Mouse (Mus musculus) MEL-GATA-1-ER (cell line): ENCODE results near the gene Cd101.

Experiments
- DNase-seq: peaks from one replicate; pipeline ENCODE4 v3.0.0-alpha.2; 2012; ENCODE audit warnings: low read depth; ENCODE audit errors: extremely low read depth

Cd101 gene

GRCm38 (mm10) chr3:101003575-101004356 is 25.6 kb downstream of the Cd101 start:
- no peak for DNase-seq

GRCm38 (mm10) chr3:100999732-101000131 is 29.6 kb downstream of the Cd101 start:
- DNase-seq, result no peak

- peak; percentile 55 for DNase-seq
These were observed 30.4 kb downstream of the Cd101 start for GRCm38 (mm10) chr3:100998904-100999340.

GRCm38 (mm10) chr3:100997785-100998570 is 31.4 kb downstream of the Cd101 start:
- DNase-seq, result no peak

GRCm38 (mm10) chr3:100994252-100994651 is 35.1 kb downstream of the Cd101 start:
- no peak for DNase-seq

GRCm38 (mm10) chr3:100993718-100994117 is 35.6 kb downstream of the Cd101 start:
- DNase-seq, result no peak

- DNase-seq, result no peak
These were observed 36.2 kb downstream of the Cd101 start for GRCm38 (mm10) chr3:100993158-100993557.

GRCm38 (mm10) chr3:100990231-100990630 is 39.1 kb downstream of the Cd101 start:
- DNase-seq, result no peak

- no peak for DNase-seq
These were observed 39.9 kb downstream of the Cd101 start for GRCm38 (mm10) chr3:100989417-100989816.

GRCm38 (mm10) chr3:100979290-100979689 is 50.1 kb downstream of the Cd101 start:
- peak; percentile 30 for DNase-seq

- peak; percentile 76 for DNase-seq
These were observed 55.5 kb downstream of the Cd101 start for GRCm38 (mm10) chr3:100973906-100974305.

- peak; percentile 99 for DNase-seq
These were observed 60.0 kb downstream of the Cd101 start, which contains the start of gene Ttf2 for GRCm38 (mm10) chr3:100969176-100969917. TSS of gene Ttf2 (minus strand) at chr3:100969663.

GRCm38 (mm10) chr3:100963849-100964542 is 65.4 kb downstream of the Cd101 start:
- peak; percentile 33 for DNase-seq

- DNase-seq, result no peak
These were observed 67.9 kb downstream of the Cd101 start for GRCm38 (mm10) chr3:100961501-100961900.

- peak; percentile 56 for DNase-seq
These were observed 68.3 kb downstream of the Cd101 start for GRCm38 (mm10) chr3:100961007-100961406.

- DNase-seq, result peak; percentile 38
These were observed 74.7 kb downstream of the Cd101 start for GRCm38 (mm10) chr3:100954616-100955015.

GRCm38 (mm10) chr3:100951531-100951930 is 77.8 kb downstream of the Cd101 start:
- no peak for DNase-seq

GRCm38 (mm10) chr3:100947286-100947685 is 82.1 kb downstream of the Cd101 start:
- no peak for DNase-seq
